Mouse (Mus musculus) ZHBTc4 (cell line): ENCODE results near the gene Tbc1d30.

Experiments used
- DNase-seq: peaks from one replicate; pipeline ENCODE4 v3.0.0-alpha.2; 2011; ENCODE audit warnings: low read depth, low spot score

Tbc1d30 gene

GRCm38 (mm10) chr10:121227988-121228409 lies 123.1 kb downstream of the Tbc1d30 start:
- peak; percentile 71 for DNase-seq

GRCm38 (mm10) chr10:121227403-121227802 lies 123.7 kb downstream of the Tbc1d30 start:
- DNase-seq: no peak

- peak; percentile 17 for DNase-seq
Observed at GRCm38 (mm10) chr10:121225636-121226035, 125.4 kb downstream of the Tbc1d30 start.

- DNase-seq: no peak
Observed at GRCm38 (mm10) chr10:121222881-121223280, 128.2 kb downstream of the Tbc1d30 start.

GRCm38 (mm10) chr10:121218616-121219015 lies 132.5 kb downstream of the Tbc1d30 start:
- no peak for DNase-seq

- DNase-seq: no peak
Observed at GRCm38 (mm10) chr10:121216804-121217203, 134.3 kb downstream of the Tbc1d30 start.
